Mouse (Mus musculus) intestine, embryonic 14.5 days (tissue): ENCODE data around the gene Nxpe3. TPM values are rescaled to one million over a fixed set of nuclear protein-coding genes. Genes with fewer than 3 reads are reported as not detected.

ENCODE experiments used
- ATAC-seq: fragments of 200-750 bp; cut with Nextera tagmentation; replicated peaks from 2 replicates; pipeline ENCODE4 v1.8.0; 2017; ENCODE audit warnings: low read depth, moderate number of reproducible peaks, moderate TSS enrichment, moderate library complexity; ENCODE audit not compliant: low FRiP score, low TSS enrichment
- DNase-seq: peaks from one replicate; pipeline ENCODE4 v3.0.0-alpha.2; 2018; ENCODE audit warnings: low spot score
- H3K27ac ChIP-seq: fragments of 300-500 bp; sonication (generic); 2 replicates; pipeline ENCODE4 v1.5.1; 2014; ENCODE audit warnings: low read depth, mild to moderate bottlenecking, control low read depth
- H3K27me3 ChIP-seq: fragments of 300-500 bp; sonication (generic); replicated peaks from 2 replicates; pipeline ENCODE4 v1.6.1; 2014; ENCODE audit warnings: low read length, control low read depth; ENCODE audit not compliant: control insufficient read depth, insufficient read depth
- H3K36me3 ChIP-seq: fragments of 300-500 bp; sonication (generic); 2 replicates; pipeline ENCODE4 v1.6.1; 2014; ENCODE audit warnings: low read length, control low read depth; ENCODE audit not compliant: control insufficient read depth, insufficient read depth
- H3K4me1 ChIP-seq: fragments of 300-500 bp; sonication (generic); replicated peaks from 2 replicates; pipeline ENCODE4 v1.6.1; 2014; ENCODE audit warnings: low read length, control low read depth, mixed read lengths; ENCODE audit not compliant: control insufficient read depth, insufficient read depth
- H3K4me2 ChIP-seq: fragments of 300-500 bp; sonication (generic); 2 replicates; pipeline ENCODE4 v1.6.1; 2014; ENCODE audit warnings: low read length
- H3K4me3 ChIP-seq: fragments of 300-500 bp; sonication (generic); 2 replicates; pipeline ENCODE4 v1.5.1; 2014; ENCODE audit warnings: low read depth, low read length, control low read depth, mixed read lengths
- H3K9ac ChIP-seq: fragments of 300-500 bp; sonication (generic); 2 replicates; pipeline ENCODE4 v1.6.1; 2014; ENCODE audit warnings: mild to moderate bottlenecking, low read length
- H3K9me3 ChIP-seq: fragments of 300-500 bp; sonication (generic); 2 replicates; pipeline ENCODE4 v1.6.1; 2016; ENCODE audit warnings: low read length, control low read depth; ENCODE audit not compliant: control insufficient read depth
- WGBS: fragments of 180-500 bp; shearing (Covaris S2); extraction: QIAGEN DNeasy Blood & Tissue Kit; methylation state at CpG from one replicate; pipeline ENCODE4 v1.1.7; 2014; 5-methylcytosine and 5-hydroxymethylcytosine counted together
- polyA plus RNA-seq: library from polyadenylated mRNA; unstranded; fragments of >200 nt; fragmentation: Nextera tagmentation; extraction: Ambion mirVana; gene quantifications from 2 replicates; pipeline ENCODE4 v1.2.1, GENCODE M21; 2014

Nxpe3 gene
- 1.3 and 1.5 TPM in 2 replicates for polyA plus RNA-seq

DNA sequence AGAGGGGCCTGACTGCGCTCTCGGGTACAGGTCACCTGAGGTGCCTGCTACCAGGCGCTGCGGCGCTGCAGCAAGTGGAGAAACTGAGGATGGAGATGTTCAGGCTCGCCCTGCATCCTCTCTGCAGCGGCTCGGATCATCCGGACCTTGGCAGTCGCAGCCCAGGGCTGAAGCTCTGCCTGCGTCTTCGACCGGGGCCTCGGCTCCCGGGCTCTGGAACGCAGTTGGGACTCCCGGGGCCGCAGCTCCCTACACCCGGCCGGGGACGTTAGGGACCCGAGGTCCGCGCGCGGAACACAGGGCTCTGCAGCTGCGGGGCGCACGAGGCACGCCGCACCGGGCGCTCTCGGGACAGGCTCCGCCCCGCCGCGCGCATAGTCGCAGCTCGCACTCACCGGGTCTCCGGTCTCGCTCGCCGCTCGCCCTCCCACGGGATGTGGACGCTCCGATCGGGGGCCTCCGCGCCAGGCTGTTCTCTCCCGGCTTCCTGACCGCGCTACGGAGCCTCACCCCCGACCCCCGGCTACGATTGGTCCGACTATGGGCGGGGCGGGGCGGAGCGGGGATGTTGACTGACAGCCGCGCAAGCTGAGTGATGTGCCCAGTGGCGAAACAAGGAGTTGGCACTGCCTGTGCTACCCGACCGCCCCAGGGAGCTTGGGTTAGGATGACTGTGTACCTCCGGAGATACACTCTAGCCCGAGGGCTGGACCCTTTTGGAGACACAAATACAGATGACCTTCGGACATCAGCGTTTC lies at the start of gene Nxpe3:
Gene Nxpe3 (minus strand): TSS at position 393 of the 758 bp plus-strand sequence.
- Histone ChIP-seq H3K4me2 (peak within 1 kb of the TSS; percentile 78), H3K36me3 (no peaks in the 10 kb centered on the region), H3K27ac (peak within 1 kb of the TSS; percentile 80), H3K9me3 (no peaks in the 10 kb centered on the region), H3K9ac (peak within 1 kb of the TSS; percentile 64), H3K4me1 (peaks cover 19% of the 10 kb centered on the region; the same call in 1 of the 2 replicates), H3K4me3 (peak within 1 kb of the TSS; percentile 67), H3K27me3 (no peaks in the 10 kb centered on the region)
- DNase-seq: peak; percentile 92
- ATAC-seq: peak; percentile 93
- under 1% methylated on average over 64 of the region's 74 CpGs for WGBS

DNA sequence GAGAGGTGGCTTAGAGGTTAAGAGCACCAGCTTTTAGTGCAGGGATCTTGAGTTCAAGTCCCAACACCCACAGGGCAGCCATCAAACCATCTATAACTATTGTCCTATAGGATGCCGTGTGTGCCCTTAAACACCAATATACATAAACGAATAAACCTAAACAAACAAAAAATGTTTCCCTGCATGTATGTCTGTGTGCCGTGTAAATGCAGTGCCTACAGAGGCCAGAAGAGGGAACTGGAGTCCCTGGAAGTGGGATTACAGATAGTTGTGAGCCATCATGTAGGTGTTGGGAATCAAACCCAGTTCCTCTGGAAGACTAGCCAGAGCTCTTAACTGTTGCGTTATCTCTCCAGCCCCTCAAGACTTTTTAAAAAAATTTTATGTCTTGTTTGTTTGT lies 45.7 kb upstream of the Nxpe3 start:
- no peaks in the 10 kb centered on the region for H3K4me1 ChIP-seq
- DNase-seq (no peak), ATAC-seq (no peak)
- no peak overlapping the region for H3K9ac ChIP-seq
- H3K9me3 ChIP-seq: no peaks in the 10 kb centered on the region
- no peak overlapping the region for H3K4me2 ChIP-seq
- WGBS: 92% methylated on average over 4 of the region's 4 CpGs
- no peaks in the 10 kb centered on the region for H3K27me3 ChIP-seq
- H3K4me3 ChIP-seq: no peak overlapping the region
- no peaks in the 10 kb centered on the region for H3K36me3 ChIP-seq
- no peak overlapping the region for H3K27ac ChIP-seq

DNA sequence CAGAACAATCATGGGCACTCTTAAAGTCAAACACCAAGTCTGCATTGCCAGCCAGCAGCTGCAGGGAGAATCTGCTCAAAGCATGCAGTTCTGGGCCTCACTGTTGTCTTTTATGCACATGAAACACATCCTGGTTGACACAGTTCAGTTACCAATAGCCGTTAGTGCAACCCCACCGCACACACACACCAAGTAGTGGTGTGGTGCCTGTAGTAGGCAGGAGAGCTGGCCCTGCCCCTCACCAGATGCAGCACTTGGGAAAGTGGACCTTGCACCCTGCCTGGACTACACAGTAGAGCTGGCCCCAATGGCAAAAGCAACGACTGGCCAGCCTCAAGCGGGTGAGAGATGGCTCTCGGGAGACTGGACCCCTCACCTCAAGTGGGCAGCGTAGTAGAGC lies 44.6 kb upstream of the Nxpe3 start:
- 92% methylated on average over 6 of the region's 6 CpGs for WGBS
- H3K9ac ChIP-seq: no peak overlapping the region

DNA sequence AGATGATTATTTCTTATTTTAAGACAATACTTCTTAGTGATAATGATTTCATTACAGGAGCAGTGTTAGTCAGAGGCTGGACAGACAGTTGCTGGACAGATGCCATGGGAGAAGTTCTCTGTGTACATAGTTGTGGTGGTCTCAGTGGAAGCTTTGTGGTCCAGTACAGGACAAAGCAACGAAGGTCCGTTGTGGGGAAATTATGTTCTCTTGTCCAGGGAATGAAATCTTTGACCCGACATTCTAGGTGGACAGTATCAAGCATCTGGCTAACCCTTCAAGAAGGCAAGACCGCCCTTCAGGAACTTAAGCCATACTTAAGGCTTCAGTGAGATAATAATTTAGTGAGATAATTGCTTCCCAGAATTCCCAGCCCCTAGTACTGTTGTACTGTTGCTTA lies 43.7 kb upstream of the Nxpe3 start:
- Histone ChIP-seq H3K4me1 (no peaks in the 10 kb centered on the region), H3K36me3 (no peaks in the 10 kb centered on the region), H3K9me3 (no peaks in the 10 kb centered on the region), H3K27me3 (no peaks in the 10 kb centered on the region), H3K9ac (no peak overlapping the region), H3K4me2 (no peak overlapping the region), H3K27ac (no peak overlapping the region), H3K4me3 (no peak overlapping the region)
- ATAC-seq: no peak
- 82% methylated on average over 4 of the region's 4 CpGs for WGBS
- DNase-seq: no peak

More for the DNA sequence above, 44.6 kb upstream of the Nxpe3 start:
- DNase-seq: no peak
- no peak overlapping the region for H3K4me2 ChIP-seq
- no peak overlapping the region for H3K4me3 ChIP-seq
- H3K27me3 ChIP-seq: no peaks in the 10 kb centered on the region
- no peaks in the 10 kb centered on the region for H3K4me1 ChIP-seq
- H3K27ac ChIP-seq: no peak overlapping the region
- no peaks in the 10 kb centered on the region for H3K9me3 ChIP-seq
- H3K36me3 ChIP-seq: no peaks in the 10 kb centered on the region
- no peak for ATAC-seq

DNA sequence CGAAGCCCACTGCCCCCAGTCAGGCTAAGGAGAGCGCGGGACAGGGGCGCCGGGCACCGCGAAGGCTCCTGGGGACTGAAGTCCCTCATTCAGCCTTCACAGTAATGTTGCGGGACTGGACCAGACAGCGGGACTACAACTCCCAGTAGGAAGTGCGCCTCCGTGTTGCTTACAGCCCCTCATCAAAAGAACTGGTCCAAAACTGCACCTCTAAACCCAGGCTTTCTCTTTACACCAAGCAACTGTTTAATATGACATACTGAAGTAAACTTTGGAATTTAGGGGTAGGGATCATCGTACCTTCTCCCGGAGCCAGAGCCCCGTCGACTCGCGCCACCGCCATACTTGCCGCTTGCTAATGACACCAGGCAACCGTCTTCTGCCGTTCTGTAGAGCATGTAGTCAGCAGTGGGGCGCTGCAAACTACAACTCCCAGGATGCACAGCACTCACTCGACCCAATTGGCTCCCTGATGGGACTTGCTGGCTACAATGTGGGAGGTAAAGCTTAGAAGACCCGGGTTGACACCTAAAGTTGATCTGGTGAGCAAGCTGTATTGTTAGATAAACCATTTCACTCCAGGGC lies 39.5 kb upstream of the Nxpe3 start, which contains the start of gene Cep97:
Gene Cep97 (minus strand): TSS at position 403 of the 585 bp plus-strand sequence.
- DNase-seq (peak; percentile 96), ATAC-seq (peak; percentile 97)
- peak within 1 kb of the TSS; percentile 83 for H3K4me3 ChIP-seq
- 0 out of 2 replicates have a peak, but pooled peaks cover 3% of the 10 kb centered on the region for H3K4me1 ChIP-seq
- H3K27me3 ChIP-seq: no peaks in the 10 kb centered on the region
- H3K27ac ChIP-seq: peak within 1 kb of the TSS; percentile 23; the same call in 1 of the 2 replicates
- peak within 1 kb of the TSS; percentile 65 for H3K9ac ChIP-seq
- no peaks in the 10 kb centered on the region for H3K9me3 ChIP-seq
- peak within 1 kb of the TSS; percentile 82 for H3K4me2 ChIP-seq
- WGBS: 0% methylated on average over 24 of the region's 24 CpGs
- H3K36me3 ChIP-seq: 0 out of 2 replicates have a peak, but pooled peaks cover under 1% of the 10 kb centered on the region

GRCm38 (mm10) chr16:55933681-55934343 lies 38.7 kb upstream of the Nxpe3 start:
- DNase-seq (peak; percentile 85), ATAC-seq (peak; percentile 59)
- Histone ChIP-seq H3K9me3 (no peaks in the 10 kb centered on the region), H3K4me1 (0 out of 2 replicates have a peak, but pooled peaks cover 3% of the 10 kb centered on the region), H3K27me3 (no peaks in the 10 kb centered on the region), H3K4me2 (peak overlapping the region; percentile 82), H3K4me3 (peak overlapping the region; percentile 83), H3K36me3 (0 out of 2 replicates have a peak, but pooled peaks cover 6% of the 10 kb centered on the region), H3K27ac (peak overlapping the region; percentile 23; the same call in 1 of the 2 replicates), H3K9ac (peak overlapping the region; percentile 65)
- WGBS: under 1% methylated on average over 32 of the region's 32 CpGs

DNA sequence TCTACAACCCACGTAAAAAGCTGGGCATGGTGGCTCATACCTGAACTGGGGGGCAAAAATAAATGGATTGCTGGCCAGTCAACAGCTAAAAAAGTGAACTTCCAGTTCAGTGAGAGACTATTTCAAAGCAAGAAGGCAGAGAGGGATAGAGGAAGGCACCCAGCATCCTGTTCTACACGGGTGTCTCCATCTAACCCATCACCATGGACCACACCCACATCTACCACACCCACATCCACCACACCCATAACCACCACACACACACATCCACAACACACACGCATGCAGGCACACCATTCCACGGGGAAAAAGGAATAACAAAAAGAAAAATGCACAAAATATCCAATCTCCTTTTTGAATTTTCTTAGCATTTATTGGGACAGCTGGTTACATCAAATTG lies 28.9 kb upstream of the Nxpe3 start:
- H3K36me3 ChIP-seq: peaks cover 32% of the 10 kb centered on the region
- DNase-seq: no peak
- no peak overlapping the region for H3K4me2 ChIP-seq
- ATAC-seq: no peak
- no peaks in the 10 kb centered on the region for H3K9me3 ChIP-seq
- H3K27me3 ChIP-seq: no peaks in the 10 kb centered on the region
- H3K9ac ChIP-seq: no peak overlapping the region
- 91% methylated on average over 4 of the region's 4 CpGs for WGBS
- no peak overlapping the region for H3K4me3 ChIP-seq
- H3K27ac ChIP-seq: no peak overlapping the region
- no peaks in the 10 kb centered on the region for H3K4me1 ChIP-seq

DNA sequence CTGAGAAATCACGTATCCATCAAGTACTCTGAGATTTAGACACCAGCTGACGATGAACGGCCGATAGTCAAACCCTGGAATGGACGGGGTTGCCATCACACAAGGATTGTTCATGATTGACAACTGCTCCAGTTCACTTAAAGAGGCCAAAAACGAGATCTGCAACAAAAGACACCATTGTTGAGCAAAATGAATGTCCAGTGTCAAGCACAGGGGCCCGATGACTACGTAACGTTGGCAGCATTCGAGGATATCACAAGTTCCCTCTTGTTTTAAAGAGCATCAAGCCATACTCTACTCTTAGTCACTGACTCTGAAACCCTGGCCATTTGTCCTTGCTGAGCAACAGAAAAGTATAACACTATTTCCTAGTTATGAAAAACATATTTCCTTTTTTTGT lies 27.0 kb upstream of the Nxpe3 start:
- H3K4me2 ChIP-seq: no peak overlapping the region
- no peaks in the 10 kb centered on the region for H3K9me3 ChIP-seq
- WGBS: 88% methylated on average over 10 of the region's 10 CpGs
- no peak for ATAC-seq
- peaks cover 43% of the 10 kb centered on the region for H3K36me3 ChIP-seq
- H3K4me3 ChIP-seq: no peak overlapping the region
- H3K27me3 ChIP-seq: no peaks in the 10 kb centered on the region
- H3K4me1 ChIP-seq: no peaks in the 10 kb centered on the region
- no peak overlapping the region for H3K9ac ChIP-seq
- no peak for DNase-seq
- no peak overlapping the region for H3K27ac ChIP-seq
